Mouse (Mus musculus): ENCODE measurements around the gene Ifitm1.
"Not testable (repeated sequence)": the region's sequence is repeated elsewhere in the genome, so short reads cannot be mapped to it uniquely, and the experiment has no call there.

Gene Ifitm1

GRCm38 (mm10) chr7:140968710-140969109 is 1.7 kb downstream of the Ifitm1 start:
- in situ Hi-C loops (cut with MboI; ENCODE audit: low pct_unique_long_range_greater_than_20kb in 1 of 2, low sequenced_read_pairs in 2 of 2, unreplicated experiment in 1 of 2), result not testable (repeated sequence)

DNA sequence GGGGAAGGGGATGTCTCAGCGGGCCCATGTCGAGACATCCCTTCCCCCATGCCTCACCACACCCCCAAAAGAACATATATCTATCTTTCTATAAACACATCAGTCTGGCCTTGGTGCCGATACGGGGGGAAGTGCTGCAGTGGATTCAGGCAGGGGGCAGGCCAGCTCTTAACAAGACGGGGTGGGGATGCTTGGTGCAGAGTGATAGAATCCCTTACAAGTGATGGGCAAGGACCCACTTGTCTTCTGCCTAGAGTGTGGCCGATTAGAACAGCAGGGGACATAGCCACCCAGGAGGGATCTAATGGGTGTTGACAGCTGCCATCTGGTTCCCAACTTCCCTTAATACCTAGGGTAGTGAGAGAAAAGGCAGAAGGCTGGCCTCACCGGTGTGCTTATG is 3.9 kb downstream of the Ifitm1 start:
- in situ Hi-C loops (cut with MboI; ENCODE audit: low pct_unique_long_range_greater_than_20kb in 1 of 2, low sequenced_read_pairs in 2 of 2, unreplicated experiment in 1 of 2), result no loop called here

DNA sequence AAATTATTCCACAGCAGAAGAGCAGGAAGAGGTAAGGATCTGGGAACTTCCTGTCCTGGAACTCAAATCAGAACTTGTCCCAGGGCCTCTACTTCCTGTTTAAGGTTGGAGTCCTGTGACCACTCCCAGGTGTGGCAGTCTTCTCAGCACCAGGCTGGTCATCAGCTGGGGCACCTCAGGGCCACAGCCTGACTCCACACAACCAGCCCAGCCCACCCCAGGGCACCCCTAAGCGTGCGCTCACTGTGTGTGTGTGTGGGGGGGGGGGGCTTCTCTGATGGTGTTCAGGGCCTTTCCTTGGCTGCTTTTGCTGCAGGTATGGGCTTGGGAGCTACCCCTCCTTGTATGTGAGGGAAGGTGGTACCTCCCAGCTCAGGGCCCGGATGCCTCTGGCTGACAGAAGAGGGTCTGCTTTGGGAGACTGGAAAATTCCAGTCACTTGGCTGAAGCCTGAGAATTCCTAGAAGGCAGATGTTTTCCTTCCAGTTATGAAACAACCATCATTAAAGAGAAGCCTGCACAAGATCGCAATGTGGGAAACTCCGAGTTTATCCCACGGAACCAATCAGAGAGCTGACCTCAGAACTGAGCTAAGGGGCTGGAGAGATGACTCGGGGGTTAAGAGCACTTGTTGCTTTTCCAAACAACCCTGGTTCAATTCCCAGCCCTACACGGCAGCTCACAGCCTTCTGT is 4.6 kb downstream of the Ifitm1 start:
- in situ Hi-C loops (cut with MboI; ENCODE audit: low pct_unique_long_range_greater_than_20kb in 1 of 2, low sequenced_read_pairs in 2 of 2, unreplicated experiment in 1 of 2), result no loop called here

GRCm38 (mm10) chr7:140973396-140974165 is 6.6 kb downstream of the Ifitm1 start:
- in situ Hi-C loops (cut with MboI; ENCODE audit: low pct_unique_long_range_greater_than_20kb in 1 of 2, low sequenced_read_pairs in 2 of 2, unreplicated experiment in 1 of 2), result no loop called here

DNA sequence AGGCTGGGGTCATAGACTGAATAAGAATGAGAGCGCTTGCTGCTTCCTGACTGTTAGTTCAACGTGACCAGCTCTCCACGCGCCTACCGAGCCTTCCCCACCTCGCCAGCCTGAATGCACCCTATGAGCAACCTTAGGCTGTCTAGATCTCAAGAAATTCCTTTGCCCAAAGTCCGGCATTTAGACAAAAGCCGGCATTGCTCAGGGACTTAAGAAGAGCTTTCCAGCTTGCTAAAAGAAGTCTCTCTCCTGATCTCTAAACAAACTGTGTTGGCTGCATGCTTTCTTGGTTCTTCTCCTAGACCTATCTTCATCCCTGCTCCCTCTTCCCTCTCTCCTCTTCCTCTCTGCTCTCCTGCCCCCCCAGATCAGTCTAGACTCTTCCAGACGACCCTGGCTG is 7.9 kb downstream of the Ifitm1 start:
- in situ Hi-C loops (cut with MboI; ENCODE audit: low pct_unique_long_range_greater_than_20kb in 1 of 2, low sequenced_read_pairs in 2 of 2, unreplicated experiment in 1 of 2), result no loop called here

- in situ Hi-C loops (cut with MboI; ENCODE audit: low pct_unique_long_range_greater_than_20kb in 1 of 2, low sequenced_read_pairs in 2 of 2, unreplicated experiment in 1 of 2), result no loop called here
Measured at GRCm38 (mm10) chr7:140975465-140975864, 8.4 kb downstream of the Ifitm1 start.

- in situ Hi-C loops (cut with MboI; ENCODE audit: low pct_unique_long_range_greater_than_20kb in 1 of 2, low sequenced_read_pairs in 2 of 2, unreplicated experiment in 1 of 2), result not testable (repeated sequence)
Measured at GRCm38 (mm10) chr7:140976720-140977119, 9.7 kb downstream of the Ifitm1 start.

DNA sequence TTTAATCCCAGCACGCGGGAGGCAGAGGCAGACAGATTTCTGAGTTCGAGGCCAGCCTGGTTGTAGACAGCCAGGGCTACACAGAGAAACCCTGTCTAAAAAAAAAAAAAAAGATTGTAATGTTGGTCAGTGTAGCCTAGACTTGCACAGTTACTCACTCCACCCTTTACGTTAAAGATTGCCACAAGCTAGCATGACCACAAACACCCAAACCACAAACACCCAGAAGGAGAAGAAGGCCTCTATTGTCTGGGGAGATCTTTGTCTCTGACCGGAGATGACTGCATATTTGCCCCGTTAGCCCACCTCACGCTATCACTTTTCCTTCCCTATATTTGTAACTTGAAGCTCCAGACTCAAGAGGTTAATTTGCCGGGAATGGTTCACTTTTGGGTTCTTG is 14.7 kb downstream of the Ifitm1 start:
- in situ Hi-C loops (cut with MboI; ENCODE audit: low pct_unique_long_range_greater_than_20kb in 1 of 2, low sequenced_read_pairs in 2 of 2, unreplicated experiment in 1 of 2), result no loop called here

- in situ Hi-C loops (cut with MboI; ENCODE audit: low pct_unique_long_range_greater_than_20kb in 1 of 2, low sequenced_read_pairs in 2 of 2, unreplicated experiment in 1 of 2), result no loop called here
Measured at GRCm38 (mm10) chr7:140982971-140983370, 15.9 kb downstream of the Ifitm1 start.

- in situ Hi-C loops (cut with MboI; ENCODE audit: low pct_unique_long_range_greater_than_20kb in 1 of 2, low sequenced_read_pairs in 2 of 2, unreplicated experiment in 1 of 2), result no loop called here
Measured at GRCm38 (mm10) chr7:140987182-140988138, 20.4 kb downstream of the Ifitm1 start.

DNA sequence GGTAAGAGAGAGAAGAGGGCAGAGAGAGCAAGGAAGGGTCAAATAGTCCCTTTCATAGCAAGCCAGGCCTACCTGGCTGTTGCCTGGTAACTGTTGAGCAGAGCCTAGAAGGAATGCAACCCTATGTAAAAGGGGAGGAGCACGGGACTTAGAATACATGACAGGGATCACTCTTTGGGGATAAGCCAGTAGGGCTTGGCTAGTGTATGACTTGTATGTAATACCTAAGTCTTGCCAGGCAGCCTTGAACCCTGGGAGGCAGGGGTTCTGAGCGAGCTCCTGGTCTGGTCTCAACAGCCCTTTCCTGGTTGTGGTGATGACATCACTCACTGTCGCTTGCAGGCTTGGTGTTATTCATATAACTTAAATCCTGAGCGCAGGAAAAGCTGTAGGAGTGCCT is 22.0 kb downstream of the Ifitm1 start:
- in situ Hi-C loops (cut with MboI; ENCODE audit: low pct_unique_long_range_greater_than_20kb in 1 of 2, low sequenced_read_pairs in 2 of 2, unreplicated experiment in 1 of 2), result no loop called here

DNA sequence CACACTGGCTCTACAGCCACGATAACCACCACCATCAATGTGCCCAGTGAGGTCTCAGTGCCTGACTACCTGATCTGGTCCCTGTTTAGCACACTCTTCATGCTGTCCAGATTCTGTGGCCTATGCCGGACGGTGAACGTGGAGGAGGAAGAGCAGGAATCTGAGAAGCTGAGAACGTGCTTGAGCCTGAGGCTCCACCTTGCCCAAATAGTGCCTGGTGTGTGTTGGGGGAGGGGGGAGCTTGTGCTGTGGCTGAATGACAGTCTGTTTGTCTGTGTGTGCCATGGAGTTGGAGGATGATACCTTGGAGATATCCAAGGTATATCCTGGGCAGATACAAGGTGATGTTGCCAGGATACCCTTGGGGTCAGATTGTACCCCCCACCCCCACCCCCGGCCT is 23.2 kb downstream of the Ifitm1 start:
- in situ Hi-C loops (cut with MboI; ENCODE audit: low pct_unique_long_range_greater_than_20kb in 1 of 2, low sequenced_read_pairs in 2 of 2, unreplicated experiment in 1 of 2), result no loop called here

DNA sequence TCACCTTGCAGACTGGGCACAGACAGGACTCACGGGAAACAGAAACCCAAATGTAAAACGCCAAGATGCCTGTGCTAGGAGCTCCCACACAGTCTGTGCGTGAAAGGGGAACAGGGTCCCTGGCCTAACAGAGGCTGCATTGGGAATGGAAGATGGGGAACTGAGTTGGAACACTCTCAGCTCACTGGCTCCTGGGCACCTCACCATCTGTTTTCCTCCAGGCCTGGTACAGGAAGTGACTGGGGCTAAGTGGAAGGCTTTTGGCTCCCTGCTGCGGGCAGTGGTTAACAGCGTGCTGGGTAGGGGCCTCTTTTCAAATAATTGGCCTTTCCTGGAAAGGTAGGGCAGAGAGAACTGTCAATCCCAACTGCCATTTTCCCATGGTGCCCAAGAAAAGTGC is 23.6 kb downstream of the Ifitm1 start:
- in situ Hi-C loops (cut with MboI; ENCODE audit: low pct_unique_long_range_greater_than_20kb in 1 of 2, low sequenced_read_pairs in 2 of 2, unreplicated experiment in 1 of 2), result no loop called here

GRCm38 (mm10) chr7:140991117-140991689 is 24.2 kb downstream of the Ifitm1 start:
- in situ Hi-C loops (cut with MboI; ENCODE audit: low pct_unique_long_range_greater_than_20kb in 1 of 2, low sequenced_read_pairs in 2 of 2, unreplicated experiment in 1 of 2), result no loop called here

- in situ Hi-C loops (cut with MboI; ENCODE audit: low pct_unique_long_range_greater_than_20kb in 1 of 2, low sequenced_read_pairs in 2 of 2, unreplicated experiment in 1 of 2), result no loop called here
Measured at GRCm38 (mm10) chr7:140997817-140998216, 30.8 kb downstream of the Ifitm1 start.

DNA sequence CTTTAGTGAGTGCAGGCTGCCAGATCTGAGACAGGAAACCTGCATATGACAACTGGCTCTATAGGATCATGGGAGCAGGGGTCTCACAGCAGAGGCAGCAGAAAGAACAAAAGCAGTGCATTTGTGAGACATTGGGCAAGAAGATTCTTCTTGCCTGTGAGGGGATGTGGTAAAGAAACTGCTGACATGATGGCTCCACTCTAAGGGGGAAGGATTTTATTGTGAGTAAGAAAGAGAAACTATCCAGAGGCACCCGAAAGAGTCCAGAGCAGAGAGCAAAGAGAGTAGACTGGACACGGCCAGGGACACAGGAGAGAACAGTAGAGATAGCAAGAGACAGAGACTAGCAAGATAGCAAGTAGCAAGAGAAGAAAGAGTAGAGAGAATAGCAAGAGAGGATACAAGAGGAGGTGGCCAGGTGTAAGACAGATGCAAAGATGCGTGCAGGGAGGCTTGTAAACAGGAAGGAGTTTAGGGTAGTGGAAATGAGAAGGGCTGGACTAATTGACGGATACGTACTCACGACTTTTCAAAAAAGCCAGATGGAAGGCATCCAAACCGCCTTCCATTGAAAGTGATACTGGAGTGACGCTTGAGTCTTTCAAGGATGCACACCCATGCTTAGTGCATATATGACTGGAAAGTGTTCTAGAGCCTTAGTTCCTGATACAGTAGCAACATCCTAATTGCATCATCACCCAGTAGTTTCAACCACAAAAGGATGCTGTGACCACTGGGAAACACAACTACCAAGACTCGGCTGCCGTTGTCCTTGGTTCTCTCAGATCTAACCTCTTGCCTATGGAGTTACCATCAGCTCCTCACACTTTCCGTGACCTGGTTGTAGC is 32.1 kb downstream of the Ifitm1 start:
- in situ Hi-C loops (cut with MboI; ENCODE audit: low pct_unique_long_range_greater_than_20kb in 1 of 2, low sequenced_read_pairs in 2 of 2, unreplicated experiment in 1 of 2), result no loop called here

DNA sequence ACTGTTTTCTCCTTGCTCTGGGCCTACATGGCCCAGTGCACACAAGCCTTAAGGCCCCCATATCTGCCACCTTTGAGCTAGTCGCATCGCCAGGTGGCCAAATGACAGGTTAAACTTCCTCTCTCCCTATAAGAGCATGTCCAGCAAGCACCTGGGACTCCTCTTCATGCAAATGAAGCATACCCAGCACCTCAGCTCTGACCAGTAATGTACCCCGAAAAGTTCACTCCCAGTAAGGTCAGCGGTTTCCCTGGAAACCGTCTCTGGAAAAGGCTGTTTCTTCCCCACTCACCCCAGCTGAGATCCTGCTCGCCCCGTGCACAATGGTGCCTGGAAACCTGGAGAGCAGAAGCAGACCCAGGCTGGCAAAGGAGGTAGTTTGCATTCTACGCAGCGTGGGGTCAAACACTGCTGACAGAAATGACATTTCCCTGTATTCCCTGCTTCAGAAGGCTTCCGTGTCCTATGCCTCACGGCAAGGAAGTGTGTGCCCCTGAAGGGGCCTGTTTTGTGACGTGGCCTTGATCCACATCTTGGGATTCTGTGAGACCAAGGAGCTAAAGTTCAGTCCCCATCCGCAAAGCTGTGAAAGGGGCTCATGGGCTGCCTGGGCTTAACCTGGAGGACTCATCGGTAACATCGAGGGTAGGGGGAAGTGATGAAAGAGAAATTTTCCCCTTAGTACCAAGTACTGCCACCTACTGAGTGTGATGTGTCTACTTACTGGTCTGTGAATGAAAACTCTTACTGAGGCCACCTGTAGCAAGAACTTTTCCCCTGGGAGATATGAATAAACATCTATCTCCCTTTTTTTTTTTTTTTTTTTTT is 34.1 kb downstream of the Ifitm1 start:
- in situ Hi-C loops (cut with MboI; ENCODE audit: low pct_unique_long_range_greater_than_20kb in 1 of 2, low sequenced_read_pairs in 2 of 2, unreplicated experiment in 1 of 2), result no loop called here
